Mouse (Mus musculus) embryonic fibroblast, embryonic 13.5 days (primary cell): ENCODE measurements around the gene Smg6. TPM values are rescaled to one million over a fixed set of nuclear protein-coding genes. Genes with fewer than 3 reads are reported as not detected.

Experiments
- H3K27ac ChIP-seq: 2 replicates; pipeline ENCODE4 v1.5.1; 2012; ENCODE audit warnings: low read length, control low read depth, inconsistent platforms; ENCODE audit not compliant: insufficient read depth
- H3K4me1 ChIP-seq: 2 replicates; pipeline ENCODE4 v1.6.1; 2011; ENCODE audit warnings: low read length; ENCODE audit not compliant: control insufficient read depth, insufficient read depth
- H3K4me3 ChIP-seq: 2 replicates; pipeline ENCODE4 v1.5.1; 2011; ENCODE audit warnings: mild to moderate bottlenecking, control low read depth, low read length; ENCODE audit not compliant: insufficient read depth
- CTCF ChIP-seq: IDR thresholded peaks from 2 replicates; pipeline ENCODE4 v1.5.1; 2011; ENCODE audit warnings: mild to moderate bottlenecking, control low read depth, low read length, moderate library complexity, borderline replicate concordance; ENCODE audit not compliant: insufficient read depth
- POLR2A ChIP-seq: IDR thresholded peaks from 2 replicates; pipeline ENCODE4 v1.6.1; 2011; ENCODE audit warnings: low read depth, mild to moderate bottlenecking, control low read depth, low read length, moderate library complexity
- polyA plus RNA-seq: library from polyadenylated mRNA; stranded (reverse); fragments of >200 nt; gene quantifications from 2 replicates; pipeline ENCODE4 v1.2.4, GENCODE M21; 2011; ENCODE audit warnings: low read depth; ENCODE audit not compliant: missing spikeins, insufficient read length

Smg6 gene
- polyA plus RNA-seq, 1 experiment, result 16.2 TPM

DNA sequence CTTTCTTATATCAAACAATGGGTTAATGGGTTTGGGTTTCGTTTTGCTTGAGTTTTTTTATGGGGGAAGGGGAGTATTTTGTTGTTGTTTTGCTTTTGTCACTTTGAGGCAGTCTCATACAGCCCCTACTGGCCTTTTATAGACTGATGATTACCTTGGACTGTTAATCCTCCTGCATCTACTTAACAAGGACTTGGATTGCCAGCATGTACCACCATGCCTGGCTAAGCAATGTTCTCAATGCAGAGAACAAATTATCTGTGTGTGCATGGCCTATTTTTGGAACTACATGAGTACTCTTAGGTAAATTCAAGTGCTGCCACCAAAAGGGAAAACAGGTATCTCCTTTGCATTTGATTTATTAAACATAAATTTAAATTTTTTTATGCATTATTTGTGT, 157.4 kb downstream of the Smg6 start:
- Histone ChIP-seq H3K4me1 (no peaks in the 10 kb centered on the region), H3K27ac (no peak overlapping the region), H3K4me3 (no peak overlapping the region)
- no peak for TF ChIP-seq POLR2A
- TF ChIP-seq CTCF, result no peak

DNA sequence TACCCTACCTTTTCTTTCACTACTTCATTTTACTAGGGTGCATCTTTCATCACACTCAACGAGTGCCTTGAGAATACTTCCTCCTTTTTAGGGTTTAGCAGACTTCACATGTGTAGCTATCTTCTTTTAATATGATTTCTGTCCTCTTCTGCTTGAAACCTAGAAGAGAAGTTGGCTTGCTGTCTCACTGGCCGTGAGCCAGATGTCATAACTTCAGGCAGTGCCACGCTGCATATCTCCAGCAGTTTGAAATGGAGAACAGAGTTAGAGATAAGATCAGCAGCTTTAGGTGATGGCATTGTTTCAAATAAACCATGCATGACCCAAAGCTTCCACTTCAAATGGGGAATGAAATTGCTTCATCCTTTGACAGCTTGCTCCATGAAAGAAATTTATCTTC, 166.5 kb downstream of the Smg6 start:
- TF ChIP-seq POLR2A (no peak), CTCF (no peak)
- Histone ChIP-seq H3K4me3 (no peak overlapping the region), H3K4me1 (no peaks in the 10 kb centered on the region), H3K27ac (no peak overlapping the region)

DNA sequence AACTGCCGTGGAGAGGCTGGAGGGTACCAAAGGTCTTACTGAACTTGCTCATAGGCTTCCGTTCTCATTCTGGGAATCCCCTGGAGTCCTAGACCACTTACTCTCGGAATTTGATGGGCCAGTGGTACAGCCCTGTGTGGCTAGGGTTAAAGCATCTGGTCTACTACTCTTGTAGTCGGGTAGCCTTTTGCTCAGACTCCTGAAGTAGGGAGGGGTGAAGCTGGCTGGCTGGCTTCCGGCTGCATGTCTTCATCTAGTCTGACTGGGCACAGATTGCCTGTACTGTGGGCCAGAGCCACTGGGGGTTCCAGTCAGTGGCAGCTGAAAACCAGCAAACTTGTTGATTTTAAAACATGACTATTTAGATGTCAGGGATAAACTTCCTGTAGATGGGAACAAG, 167.0 kb downstream of the Smg6 start:
- Histone ChIP-seq H3K4me1 (no peaks in the 10 kb centered on the region), H3K27ac (no peak overlapping the region), H3K4me3 (no peak overlapping the region)
- TF ChIP-seq POLR2A (no peak), CTCF (no peak)

DNA sequence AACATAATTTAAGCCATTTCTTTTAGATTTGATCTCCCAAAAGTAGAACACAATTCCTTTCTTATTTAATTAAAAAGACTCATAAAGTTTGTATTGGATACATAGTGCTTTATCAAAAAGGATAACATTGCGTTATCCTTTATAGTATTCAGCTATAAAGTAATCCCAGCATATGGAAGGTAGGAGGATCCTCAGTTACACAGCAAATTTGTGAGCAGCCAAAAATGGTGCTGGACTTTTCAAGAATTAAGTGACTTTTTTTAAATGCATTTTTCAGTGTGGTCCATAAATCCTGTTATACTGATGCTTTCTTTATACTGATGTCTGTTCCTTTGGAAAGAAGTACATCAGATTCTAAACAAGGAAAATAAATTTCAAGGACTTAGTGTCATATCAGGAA, 169.1 kb downstream of the Smg6 start:
- TF ChIP-seq CTCF, result no peak
- TF ChIP-seq POLR2A, result no peak
- H3K27ac ChIP-seq, result no peak overlapping the region
- H3K4me3 ChIP-seq, result no peak overlapping the region
- H3K4me1 ChIP-seq, result no peaks in the 10 kb centered on the region

DNA sequence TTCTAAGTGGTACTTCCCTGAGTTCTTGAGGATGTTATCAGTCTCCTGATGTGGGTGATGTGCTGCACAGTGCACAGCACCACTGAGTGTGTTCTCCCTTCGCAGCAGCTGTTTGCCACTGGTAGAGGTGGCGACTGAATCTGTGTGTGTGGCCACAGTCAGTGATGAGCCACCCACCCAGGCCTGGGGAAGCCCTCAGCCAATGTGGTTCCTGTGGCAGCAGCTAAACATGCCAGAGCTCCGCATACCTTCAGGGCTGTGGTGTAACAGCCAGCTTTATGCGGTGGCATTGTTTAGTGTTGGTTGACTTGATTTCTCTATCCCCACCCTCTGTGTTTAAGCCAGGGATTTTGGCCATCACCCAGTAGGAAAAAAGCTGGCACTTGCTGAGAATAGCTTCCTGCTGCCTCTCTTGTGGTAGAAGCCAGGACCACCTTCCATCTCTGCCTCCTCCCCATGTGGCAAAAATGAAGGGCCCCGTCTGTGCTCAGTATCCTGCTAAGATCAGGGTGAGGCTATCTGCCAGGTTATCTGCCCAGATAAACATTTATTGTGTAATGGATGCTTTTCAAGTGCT, 177.2 kb downstream of the Smg6 start:
- no peak overlapping the region for H3K4me3 ChIP-seq
- H3K27ac ChIP-seq, result no peak overlapping the region
- no peak for TF ChIP-seq POLR2A
- no peak for TF ChIP-seq CTCF
- H3K4me1 ChIP-seq, result 0 out of 2 replicates have a peak, but pooled peaks cover 2% of the 10 kb centered on the region

DNA sequence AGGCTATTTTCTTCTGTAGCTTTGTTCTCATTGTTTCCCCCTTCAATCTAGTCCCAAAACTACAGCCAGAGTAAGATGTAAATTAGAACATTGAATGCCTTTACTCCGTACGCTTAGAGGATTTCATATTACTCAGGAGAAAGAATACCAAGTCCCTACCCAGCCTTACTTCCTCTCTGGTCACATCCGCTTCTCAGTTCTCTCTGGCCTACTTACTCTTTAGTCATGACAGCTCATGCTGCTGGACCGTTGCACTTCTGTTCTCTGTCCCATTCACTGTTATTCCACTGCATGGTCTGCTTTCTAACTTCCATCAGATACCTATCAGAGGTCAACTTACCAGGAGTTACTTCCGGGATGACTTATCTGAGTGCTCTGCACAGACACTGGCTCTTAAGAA, 181.0 kb downstream of the Smg6 start:
- Histone ChIP-seq H3K27ac (no peak overlapping the region; the same call in 1 of the 2 replicates), H3K4me3 (no peak overlapping the region), H3K4me1 (0 out of 2 replicates have a peak, but pooled peaks cover 2% of the 10 kb centered on the region)
- TF ChIP-seq CTCF, result no peak
- TF ChIP-seq POLR2A, result no peak

DNA sequence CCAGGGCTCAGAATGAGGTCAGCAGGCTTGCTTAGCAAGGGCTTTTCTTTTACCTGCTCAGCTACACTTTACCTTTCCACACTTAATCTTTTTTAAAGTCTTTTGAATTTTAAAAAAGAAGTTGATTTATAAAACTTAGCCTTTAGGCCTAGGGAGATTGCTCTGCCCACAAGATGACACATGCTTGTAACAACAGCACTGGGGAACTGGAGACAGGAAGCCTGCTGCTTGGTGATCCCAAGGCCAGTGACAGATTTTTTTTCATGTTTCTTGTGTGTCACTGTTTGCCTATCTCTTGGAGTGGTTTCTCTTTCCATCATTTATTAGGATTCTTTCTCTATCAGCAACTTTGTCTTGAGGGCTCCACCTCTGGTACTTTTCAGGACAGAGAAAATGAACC, 183.3 kb downstream of the Smg6 start:
- no peak for TF ChIP-seq CTCF
- TF ChIP-seq POLR2A, result no peak
- H3K27ac ChIP-seq, result no peak overlapping the region
- H3K4me1 ChIP-seq, result no peaks in the 10 kb centered on the region
- no peak overlapping the region for H3K4me3 ChIP-seq

DNA sequence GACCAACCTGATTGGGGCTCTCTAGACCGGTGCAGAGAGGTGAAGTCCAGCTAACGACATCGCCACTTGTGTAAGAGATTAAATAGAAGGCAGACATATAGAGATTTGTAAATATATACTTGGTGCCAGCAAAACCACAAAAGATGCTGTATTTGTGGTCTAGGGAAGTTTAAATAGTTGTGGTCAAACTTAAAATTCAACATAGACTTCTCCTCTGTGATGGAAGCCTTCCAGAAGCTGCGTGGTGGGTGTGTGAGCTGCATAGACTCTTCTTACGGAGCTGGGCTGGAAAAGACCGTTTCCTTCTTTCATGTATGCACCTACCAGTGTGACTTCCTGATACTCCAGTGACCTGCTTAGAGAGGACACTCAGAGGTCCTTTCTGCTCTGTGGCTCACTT, 190.8 kb downstream of the Smg6 start:
- no peak overlapping the region for H3K4me3 ChIP-seq
- TF ChIP-seq CTCF, result no peak
- TF ChIP-seq POLR2A, result no peak
- H3K27ac ChIP-seq, result no peak overlapping the region
- H3K4me1 ChIP-seq, result peaks cover 3% of the 10 kb centered on the region

DNA sequence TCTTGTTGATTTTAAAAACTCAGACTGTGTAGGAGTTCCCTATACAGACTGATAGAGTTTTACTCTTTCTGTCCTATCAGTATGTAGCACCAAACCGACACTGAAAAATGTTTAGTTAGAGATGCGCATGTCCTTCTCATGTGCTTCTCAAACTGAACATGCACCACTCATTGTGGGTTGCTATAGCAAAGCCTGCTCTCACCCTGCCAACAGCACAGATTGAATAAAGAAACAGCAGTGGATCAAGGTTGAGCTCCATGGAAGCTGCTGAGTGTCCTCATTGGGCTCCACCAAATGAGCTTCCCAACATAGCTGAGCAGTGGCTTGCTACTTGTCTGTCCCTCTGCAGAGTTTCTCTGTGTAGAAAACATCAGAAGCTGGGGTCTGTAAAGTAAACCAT, 192.5 kb downstream of the Smg6 start:
- H3K4me3 ChIP-seq, result no peak overlapping the region
- no peak overlapping the region for H3K27ac ChIP-seq
- peaks cover 3% of the 10 kb centered on the region for H3K4me1 ChIP-seq
- no peak for TF ChIP-seq CTCF
- no peak for TF ChIP-seq POLR2A

DNA sequence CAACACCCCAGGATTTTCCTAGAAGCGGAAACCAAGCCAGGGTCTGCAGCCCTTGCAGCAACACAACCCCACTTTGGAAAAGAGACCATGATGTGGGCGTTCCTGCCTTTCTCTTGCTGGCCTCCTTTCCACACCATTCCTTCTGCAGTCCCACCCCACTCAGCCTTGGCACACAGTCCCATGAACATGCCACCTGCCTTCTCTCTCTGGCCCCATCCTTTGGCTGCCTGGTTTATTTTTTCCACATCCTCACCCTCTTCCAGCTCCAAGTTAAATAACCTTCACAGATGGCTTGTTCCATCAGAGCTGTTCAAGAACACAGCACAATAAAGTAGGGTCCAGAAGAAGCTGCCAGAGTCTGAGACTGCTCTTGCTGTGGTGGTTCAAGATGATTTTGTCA, 193.7 kb downstream of the Smg6 start:
- no peak overlapping the region for H3K27ac ChIP-seq
- TF ChIP-seq CTCF (no peak), POLR2A (no peak)
- no peak overlapping the region for H3K4me3 ChIP-seq
- peaks cover 3% of the 10 kb centered on the region for H3K4me1 ChIP-seq

DNA sequence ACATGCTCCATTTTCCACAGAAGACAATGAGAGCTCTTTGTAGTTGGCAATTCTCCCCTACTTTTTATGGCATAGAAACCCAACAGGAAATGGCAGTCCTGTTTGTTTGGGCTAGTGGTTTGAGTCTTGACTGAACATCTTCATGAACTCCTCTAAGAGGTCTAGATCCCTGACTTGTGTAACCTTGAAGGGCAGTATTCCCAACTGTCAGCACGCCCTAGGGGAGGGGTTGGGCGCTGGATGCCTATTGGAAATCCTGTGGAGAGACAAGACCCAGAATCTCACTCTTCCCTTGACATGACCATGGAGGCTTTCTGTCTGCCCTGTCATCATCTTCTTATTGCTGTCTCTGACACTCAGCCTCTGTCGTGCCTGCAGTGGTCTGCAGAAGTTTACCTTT, 194.2 kb downstream of the Smg6 start:
- no peak overlapping the region for H3K27ac ChIP-seq
- TF ChIP-seq CTCF (no peak), POLR2A (no peak)
- H3K4me3 ChIP-seq, result no peak overlapping the region
- H3K4me1 ChIP-seq, result peaks cover 3% of the 10 kb centered on the region

DNA sequence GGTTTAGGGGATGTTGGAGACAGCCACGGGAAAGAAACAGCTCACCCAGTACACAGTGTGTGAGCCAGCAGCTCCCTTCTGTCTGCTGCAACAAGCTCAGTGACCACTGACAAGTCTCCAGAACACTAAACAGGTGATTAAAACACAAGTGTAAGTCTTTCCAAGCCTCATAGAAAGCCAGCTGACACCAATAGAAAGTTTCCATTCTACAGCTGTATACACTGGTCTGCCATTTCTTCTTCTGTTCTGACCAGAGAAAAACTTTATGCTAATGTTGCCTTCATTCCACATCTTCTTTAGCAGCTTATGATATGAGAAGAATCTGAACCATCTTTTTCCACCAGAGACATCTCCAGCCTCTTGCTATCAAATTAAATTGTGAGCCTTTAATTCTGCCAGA, 195.7 kb downstream of the Smg6 start:
- peaks cover 3% of the 10 kb centered on the region for H3K4me1 ChIP-seq
- no peak overlapping the region for H3K4me3 ChIP-seq
- H3K27ac ChIP-seq, result no peak overlapping the region
- TF ChIP-seq CTCF (no peak), POLR2A (no peak)
